Mouse (Mus musculus) kidney, postnatal 25 days (tissue): ENCODE data around the gene Elk3.

ENCODE experiments used
- DNase-seq, 2 experiments: peaks; one replicate each; pipeline ENCODE4 v3.0.0; 2021; ENCODE audit warnings: mixed read lengths in 2 of 2

Elk3 gene

GRCm38 (mm10) chr10:93234692-93235091 lies 76.2 kb downstream of the Elk3 start:
- no peak for DNase-seq

GRCm38 (mm10) chr10:93233665-93234194 lies 77.2 kb downstream of the Elk3 start:
- no peak for DNase-seq

- no peak for DNase-seq
Observed at GRCm38 (mm10) chr10:93231893-93232292, 79.0 kb downstream of the Elk3 start.

GRCm38 (mm10) chr10:93231490-93231889 lies 79.4 kb downstream of the Elk3 start:
- no peak for DNase-seq

DNA sequence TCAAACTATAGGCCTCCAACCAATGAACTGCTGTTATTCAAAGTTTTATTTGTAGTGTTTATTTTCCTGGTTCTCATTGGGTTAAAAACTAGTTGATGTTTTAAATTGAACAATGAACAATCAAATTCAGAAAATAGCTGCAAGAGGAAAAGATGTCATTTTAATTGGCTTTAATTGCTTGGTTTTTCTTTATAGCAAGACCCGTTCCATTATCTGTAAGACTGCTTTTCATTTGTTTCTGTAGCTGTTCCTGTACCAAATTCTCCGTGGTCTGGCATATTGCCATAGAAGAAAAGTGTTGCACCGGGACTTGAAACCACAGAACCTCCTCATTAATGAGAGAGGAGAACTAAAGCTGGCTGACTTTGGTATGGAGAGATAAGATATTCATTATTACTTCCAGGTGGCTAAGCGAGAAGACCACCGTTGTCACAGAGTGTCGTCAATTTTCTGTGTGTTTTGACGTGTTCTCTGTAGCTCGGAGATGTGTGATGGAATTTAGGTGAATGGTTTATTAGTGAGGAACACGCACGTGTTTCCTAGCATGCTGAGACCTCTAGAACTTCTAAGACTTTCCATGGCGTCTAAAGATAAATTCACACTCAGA lies 82.4 kb downstream of the Elk3 start:
- DNase-seq: no peak

DNA sequence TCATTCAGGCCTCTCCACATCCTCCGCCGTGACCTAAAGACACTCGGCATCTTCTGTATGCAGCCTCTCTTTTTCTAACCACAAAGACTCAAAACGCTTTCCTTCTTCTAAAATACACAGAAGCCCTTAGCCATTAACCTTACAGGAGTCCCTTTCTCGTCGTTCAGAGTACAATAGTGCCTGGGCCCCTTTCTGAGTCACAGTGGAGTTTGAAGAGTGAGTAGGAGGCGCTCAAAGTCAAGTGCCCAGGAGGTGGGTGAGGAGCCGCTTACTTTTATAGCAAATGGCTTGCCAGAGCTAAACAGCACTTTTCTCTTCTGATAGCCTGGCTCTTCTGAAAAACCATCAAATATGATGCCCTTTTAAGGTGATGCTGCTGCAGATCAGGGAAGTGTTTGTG lies 83.0 kb downstream of the Elk3 start:
- no peak for DNase-seq

DNA sequence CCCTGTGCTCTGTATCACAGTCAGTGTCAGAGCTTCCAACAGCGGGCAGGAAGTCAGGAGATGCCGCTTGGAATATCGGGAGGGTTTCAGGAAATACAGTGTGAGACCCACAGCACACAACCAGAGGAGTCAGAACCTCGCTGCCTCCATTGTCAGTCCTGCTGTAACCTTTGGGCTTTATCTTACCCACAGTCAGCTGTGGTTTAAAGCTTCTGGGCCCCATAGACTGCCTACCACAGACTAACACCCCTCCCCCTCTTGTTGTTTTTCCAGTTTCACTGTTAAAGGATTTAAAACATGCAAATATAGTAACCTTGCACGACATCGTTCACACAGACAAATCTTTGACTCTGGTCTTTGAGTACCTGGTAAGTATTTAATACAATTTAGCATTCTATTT lies 85.2 kb downstream of the Elk3 start:
- no peak for DNase-seq

GRCm38 (mm10) chr10:93215051-93215763 lies 95.7 kb downstream of the Elk3 start:
- no peak for DNase-seq

DNA sequence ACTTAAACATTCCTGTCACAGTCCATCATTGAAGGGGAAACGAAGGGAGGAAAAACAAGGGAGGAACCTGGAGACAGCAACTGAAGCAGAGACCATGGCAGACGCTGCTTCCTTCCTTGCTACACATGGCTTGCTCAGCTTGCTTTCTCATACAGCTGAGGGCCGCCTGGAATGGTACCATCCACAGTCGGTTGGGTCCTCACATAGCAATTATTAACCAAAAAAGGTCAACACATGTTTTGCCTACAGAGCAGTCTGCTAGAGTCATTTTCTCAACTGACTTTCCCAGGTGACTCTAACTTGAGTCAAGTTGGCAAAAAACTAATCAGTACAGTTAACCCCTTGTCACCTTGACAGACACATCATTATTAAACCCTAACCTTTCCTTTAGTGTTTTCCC lies 96.7 kb downstream of the Elk3 start:
- peak; percentile 62 to 66 for DNase-seq

- no peak for DNase-seq
Observed at GRCm38 (mm10) chr10:93213339-93213738, 97.6 kb downstream of the Elk3 start.

GRCm38 (mm10) chr10:93212699-93213098 lies 98.2 kb downstream of the Elk3 start:
- no peak for DNase-seq

GRCm38 (mm10) chr10:93207176-93207575 lies 103.8 kb downstream of the Elk3 start:
- DNase-seq: no peak

- no peak for DNase-seq
Observed at GRCm38 (mm10) chr10:93205287-93205956, 105.5 kb downstream of the Elk3 start.

GRCm38 (mm10) chr10:93201846-93202458 lies 109.0 kb downstream of the Elk3 start:
- DNase-seq: no peak

- DNase-seq: no peak
Observed at GRCm38 (mm10) chr10:93198958-93199357, 112.0 kb downstream of the Elk3 start.
